Mouse (Mus musculus) brain, embryonic 14.5 days (tissue): ENCODE measurements around the gene Aldh3b3. TPM values are rescaled to one million over a fixed set of nuclear protein-coding genes. Genes with fewer than 3 reads are reported as not detected.

Source experiments
- DNase-seq: peaks from one replicate; pipeline ENCODE4 v3.0.0-alpha.2; 2011; ENCODE audit warnings: low read depth
- CTCF ChIP-seq: fragments of 200-500 bp; IDR thresholded peaks from 2 replicates; pipeline ENCODE4 v1.5.1; 2012; ENCODE audit warnings: inconsistent platforms, mild to moderate bottlenecking, moderate library complexity, borderline replicate concordance; ENCODE audit not compliant: insufficient read depth, insufficient read length; ENCODE audit errors: extremely low read depth
- POLR2A ChIP-seq: fragments of 200-500 bp; IDR thresholded peaks from 2 replicates; pipeline ENCODE4 v1.6.1; 2012; ENCODE audit warnings: mild to moderate bottlenecking, inconsistent platforms, borderline replicate concordance; ENCODE audit not compliant: poor library complexity, insufficient read depth, insufficient read length, severe bottlenecking; ENCODE audit errors: extremely low read depth
- polyA plus RNA-seq: library from polyadenylated mRNA; depleted of rRNA; stranded (reverse); fragments of >200 nt; gene quantifications from 2 replicates; pipeline ENCODE4 v1.2.3, GENCODE M21; 2012

Gene Aldh3b3
- polyA plus RNA-seq, 1 experiment = 0.01 TPM

DNA sequence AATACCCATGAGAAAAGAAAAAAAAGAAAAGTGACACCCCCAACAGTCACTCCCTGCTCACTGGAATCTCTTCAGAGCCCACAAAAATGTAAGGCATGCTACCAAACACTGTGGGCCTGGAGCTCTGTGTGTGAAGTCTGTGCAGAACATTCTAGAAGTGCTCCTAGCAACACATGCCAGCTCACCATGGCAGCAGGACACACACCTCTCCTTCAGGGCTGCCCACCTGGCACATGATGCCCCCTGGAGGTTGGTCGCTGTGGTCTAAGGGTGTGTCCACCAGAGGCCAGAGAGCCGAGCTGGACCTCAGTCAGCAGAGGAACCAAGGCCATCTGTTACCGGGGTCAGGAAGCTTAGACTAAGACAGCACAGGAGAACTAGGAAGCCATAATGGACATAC lies 32.2 kb upstream of the Aldh3b3 start:
- TF ChIP-seq POLR2A (no peak), CTCF (no peak)
- no peak for DNase-seq

DNA sequence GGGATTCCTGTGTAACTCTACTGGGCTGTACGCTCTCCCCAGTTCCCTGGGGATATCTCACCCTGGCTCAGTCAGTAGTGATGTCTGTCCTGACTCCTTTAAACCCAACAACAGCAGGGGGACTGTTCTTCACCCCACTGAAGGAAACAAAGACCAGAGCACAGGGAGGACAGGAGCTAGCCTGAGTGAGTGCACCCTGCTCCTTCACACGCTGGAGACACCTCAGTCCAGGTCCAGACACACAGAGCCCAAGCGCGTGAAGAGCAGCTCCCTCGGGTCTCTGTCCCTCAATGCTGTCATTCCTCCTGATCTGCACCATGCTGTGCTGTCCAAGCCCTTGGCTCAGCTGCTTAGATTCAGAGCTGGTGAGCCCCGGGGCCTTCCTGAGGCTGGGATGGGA lies 31.8 kb upstream of the Aldh3b3 start:
- no peak for TF ChIP-seq CTCF
- no peak for DNase-seq

GRCm38 (mm10) chr19:3927989-3928388 lies 30.5 kb upstream of the Aldh3b3 start:
- no peak for DNase-seq

DNA sequence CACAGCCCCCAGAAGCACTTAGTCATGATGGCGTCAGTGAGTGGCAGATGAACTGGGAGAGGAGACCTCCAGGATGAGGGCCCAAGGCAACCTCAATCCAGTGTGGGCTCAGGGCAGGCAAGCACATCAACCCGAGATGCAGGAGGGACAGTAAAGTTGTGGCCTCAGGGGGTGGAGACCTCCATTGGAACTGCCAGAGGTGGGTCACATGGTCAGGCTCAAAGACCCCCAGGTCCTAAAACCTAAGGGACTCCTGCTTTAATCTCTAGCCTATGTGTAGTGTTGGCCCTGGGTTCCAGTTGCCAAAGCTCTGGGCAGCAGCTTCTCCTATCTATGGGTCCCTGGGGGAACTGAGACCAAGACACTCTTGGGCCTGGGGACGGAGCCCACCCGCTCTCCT lies 29.7 kb upstream of the Aldh3b3 start:
- no peak for TF ChIP-seq CTCF
- DNase-seq = no peak

More at GRCm38 (mm10) chr19:3927989-3928388, 30.5 kb upstream of the Aldh3b3 start:
- no peak for TF ChIP-seq POLR2A
- no peak for TF ChIP-seq CTCF

GRCm38 (mm10) chr19:3929211-3929941 lies 29.1 kb upstream of the Aldh3b3 start, which contains the start of gene Aldh3b1:
TSS of gene Aldh3b1 (minus strand) at chr19:3929808.
- DNase-seq = peak; percentile 72
- no peak for TF ChIP-seq POLR2A
- TF ChIP-seq CTCF = no peak

GRCm38 (mm10) chr19:3930262-3931057 lies 28.0 kb upstream of the Aldh3b3 start:
- TF ChIP-seq POLR2A (no peak), CTCF (no peak)

DNA sequence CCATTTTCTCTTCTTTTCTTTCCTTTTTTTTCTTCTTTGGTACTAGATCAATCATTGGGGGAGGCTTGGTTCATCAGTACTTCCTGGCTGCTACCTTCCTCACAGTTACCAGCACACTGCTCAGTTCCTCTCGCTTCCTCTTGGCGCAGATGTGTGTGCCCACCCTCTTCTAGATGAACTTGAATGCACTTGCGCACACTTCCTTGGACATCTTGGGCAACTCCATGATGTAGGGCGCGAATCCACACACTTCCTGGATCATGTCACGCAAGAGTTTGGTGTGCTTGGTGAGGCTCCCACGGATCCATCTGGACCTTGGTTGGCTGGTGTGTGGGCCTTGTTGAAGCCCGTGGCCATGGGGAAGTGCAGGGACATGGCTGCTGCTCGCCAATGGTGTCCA lies 26.7 kb upstream of the Aldh3b3 start:
- TF ChIP-seq CTCF (no peak), POLR2A (no peak)
- DNase-seq = no peak

More at GRCm38 (mm10) chr19:3930262-3931057, 28.0 kb upstream of the Aldh3b3 start:
- peak; percentile 42 for DNase-seq

GRCm38 (mm10) chr19:3935032-3935895 lies 23.2 kb upstream of the Aldh3b3 start, which contains the start of gene Unc93b1:
TSS of gene Unc93b1 (plus strand) at chr19:3935186.
- no peak for TF ChIP-seq CTCF
- no peak for TF ChIP-seq POLR2A
- DNase-seq = peak; percentile 49

GRCm38 (mm10) chr19:3935896-3936850 lies 22.3 kb upstream of the Aldh3b3 start:
- TF ChIP-seq CTCF = no peak
- TF ChIP-seq POLR2A = no peak
- DNase-seq = peak; percentile 57

DNA sequence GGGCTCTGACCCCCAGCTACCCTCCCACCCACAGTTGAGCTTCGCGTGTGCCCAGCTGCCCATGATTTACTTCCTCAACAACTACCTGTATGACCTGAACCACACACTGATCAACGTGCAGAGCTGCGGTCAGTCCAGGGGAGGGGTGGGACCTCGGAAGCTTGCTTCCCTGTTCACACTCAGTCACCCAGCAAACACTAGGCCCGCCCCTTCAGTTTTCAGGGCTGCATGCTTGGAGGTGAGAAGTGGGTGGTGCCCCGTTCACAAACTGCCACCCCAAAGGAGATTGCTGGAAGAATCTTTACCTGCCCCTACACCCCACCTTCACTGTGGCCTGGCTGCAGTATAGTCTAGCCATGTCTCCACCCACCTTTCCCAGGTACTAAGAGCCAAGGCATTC lies 16.1 kb upstream of the Aldh3b3 start:
- TF ChIP-seq POLR2A = no peak
- TF ChIP-seq CTCF = no peak
- no peak for DNase-seq
